Mouse (Mus musculus): ENCODE measurements around the gene Btnl1. TPM values are rescaled to one million over a fixed set of nuclear protein-coding genes. Genes with fewer than 3 reads are reported as not detected.

The Btnl1 gene
- polyA plus RNA-seq, 1 experiment from 2014 or later = 0.04 TPM

DNA sequence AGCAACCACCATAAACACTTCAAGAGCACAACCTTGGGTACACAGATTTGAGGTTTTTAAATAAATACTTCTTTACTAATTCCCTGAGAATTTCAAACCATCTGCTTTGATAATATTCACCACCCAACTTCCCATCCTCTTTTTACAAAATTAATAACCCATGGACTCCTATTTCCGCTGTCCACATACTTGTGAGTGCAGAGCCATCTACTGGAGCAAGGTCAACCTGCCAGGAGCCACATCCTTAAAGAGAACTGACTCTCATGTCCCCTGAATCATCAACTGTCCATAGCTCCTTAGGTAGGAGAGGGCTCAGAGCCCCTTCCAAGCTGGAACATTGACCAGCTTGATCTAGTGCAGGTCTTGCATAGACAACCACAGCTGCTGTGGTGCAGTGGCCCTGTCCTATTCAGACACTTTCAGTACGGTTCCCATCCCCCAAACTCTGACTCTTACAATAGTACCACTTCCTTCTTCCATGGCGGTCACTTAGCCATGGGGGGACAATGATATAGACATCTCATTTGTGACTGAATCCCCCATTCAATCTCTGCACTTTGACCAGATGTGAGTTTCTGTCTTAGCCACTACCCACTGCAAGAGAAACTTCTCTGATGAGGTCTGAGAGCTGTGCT lies 13.1 kb upstream of the Btnl1 start:
- no peaks in the 10 kb centered on the region for H3K4me1 ChIP-seq (replicated peaks; ENCODE audit: control insufficient read depth, insufficient read depth)
- no peak overlapping the region for H3K27ac ChIP-seq (replicated peaks)
- DNase-seq (ENCODE audit: low spot score) = no peak
- H3K9me3 ChIP-seq (ENCODE audit: control insufficient read depth, low read length) = no peaks in the 10 kb centered on the region
- no peaks in the 10 kb centered on the region for H3K27me3 ChIP-seq (ENCODE audit: control insufficient read depth, insufficient read depth, low read length)
- no peak for ATAC-seq (ENCODE audit: low FRiP score, low TSS enrichment)
- peak; percentile 7; the same call in 1 of the 2 replicates for TF ChIP-seq CTCF (IDR thresholded peaks at IDR 0.05; ENCODE audit: low read depth)
- TF ChIP-seq EP300 (optimal IDR thresholded peaks at IDR 0.05) = no peak
- H3K36me3 ChIP-seq (ENCODE audit: control insufficient read depth, insufficient read depth, low read length) = no peaks in the 10 kb centered on the region
- no peak overlapping the region for H3K9ac ChIP-seq (ENCODE audit: low read length)
- WGBS = 75% methylated on average over 3 of the region's 3 CpGs
- no peak overlapping the region for H3K4me3 ChIP-seq (ENCODE audit: low read depth, low read length)
- no peak overlapping the region for H3K4me2 ChIP-seq (replicated peaks; ENCODE audit: low read depth)

DNA sequence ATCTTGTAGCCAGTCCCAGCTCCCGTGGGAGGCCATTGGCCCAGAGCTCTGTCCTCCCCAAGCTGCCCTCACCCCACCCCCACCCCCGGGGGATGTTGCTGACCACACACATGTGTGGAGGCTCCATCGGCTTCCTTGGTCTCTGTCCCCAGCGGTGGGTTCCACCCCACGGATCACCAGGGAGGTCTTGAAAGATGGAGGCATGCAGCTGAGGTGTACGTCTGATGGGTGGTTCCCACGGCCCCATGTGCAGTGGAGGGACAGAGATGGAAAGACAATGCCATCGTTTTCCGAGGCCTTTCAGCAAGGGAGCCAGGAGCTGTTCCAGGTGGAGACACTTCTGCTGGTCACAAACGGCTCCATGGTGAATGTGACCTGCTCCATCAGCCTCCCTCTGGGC lies 11.9 kb upstream of the Btnl1 start:
- no peaks in the 10 kb centered on the region for H3K4me1 ChIP-seq (replicated peaks; ENCODE audit: control insufficient read depth, insufficient read depth)
- H3K27ac ChIP-seq (replicated peaks) = no peak overlapping the region
- 75% methylated on average over 10 of the region's 10 CpGs for WGBS
- DNase-seq (ENCODE audit: low spot score) (no peak), ATAC-seq (ENCODE audit: low FRiP score, low TSS enrichment) (no peak)
- no peaks in the 10 kb centered on the region for H3K27me3 ChIP-seq (ENCODE audit: control insufficient read depth, insufficient read depth, low read length)
- TF ChIP-seq CTCF (IDR thresholded peaks at IDR 0.05; ENCODE audit: low read depth) = no peak
- no peak for TF ChIP-seq EP300 (optimal IDR thresholded peaks at IDR 0.05)
- H3K9ac ChIP-seq (ENCODE audit: low read length) = no peak overlapping the region
- no peak overlapping the region for H3K4me3 ChIP-seq (ENCODE audit: low read depth, low read length)
- no peaks in the 10 kb centered on the region for H3K36me3 ChIP-seq (ENCODE audit: control insufficient read depth, insufficient read depth, low read length)
- no peak overlapping the region for H3K4me2 ChIP-seq (replicated peaks; ENCODE audit: low read depth)
- no peaks in the 10 kb centered on the region for H3K9me3 ChIP-seq (ENCODE audit: control insufficient read depth, low read length)

DNA sequence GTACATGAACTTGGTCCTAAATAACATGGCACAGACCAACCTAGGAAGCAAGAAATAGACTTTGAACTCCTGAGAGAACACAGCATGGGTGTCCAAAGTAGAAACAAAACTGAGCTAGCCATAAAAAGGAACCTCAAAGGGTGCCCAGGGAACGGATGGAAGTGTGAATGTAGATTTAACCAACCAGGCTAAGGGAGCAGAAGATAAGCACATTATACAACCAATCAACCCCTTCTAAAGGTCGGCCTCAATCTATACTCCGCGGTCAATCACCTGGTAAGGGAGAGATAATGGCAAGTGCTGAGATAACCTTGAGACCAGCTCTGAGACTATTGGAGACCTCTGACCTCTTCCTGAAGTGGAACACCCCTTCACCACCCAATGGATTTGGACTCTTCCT lies 6.4 kb upstream of the Btnl1 start:
- no peaks in the 10 kb centered on the region for H3K36me3 ChIP-seq (ENCODE audit: control insufficient read depth, insufficient read depth, low read length)
- no peak overlapping the region for H3K4me3 ChIP-seq (ENCODE audit: low read depth, low read length)
- H3K27ac ChIP-seq (replicated peaks) = no peak overlapping the region
- ATAC-seq (ENCODE audit: low FRiP score, low TSS enrichment) (no peak), DNase-seq (ENCODE audit: low spot score) (no peak)
- H3K9ac ChIP-seq (ENCODE audit: low read length) = no peak overlapping the region
- H3K27me3 ChIP-seq (ENCODE audit: control insufficient read depth, insufficient read depth, low read length) = no peaks in the 10 kb centered on the region
- H3K9me3 ChIP-seq (ENCODE audit: control insufficient read depth, low read length) = no peaks in the 10 kb centered on the region
- 49% methylated on average over 4 of the region's 4 CpGs for WGBS
- H3K4me2 ChIP-seq (replicated peaks; ENCODE audit: low read depth) = no peak overlapping the region
- TF ChIP-seq EP300 (optimal IDR thresholded peaks at IDR 0.05) (no peak), CTCF (IDR thresholded peaks at IDR 0.05; ENCODE audit: low read depth) (no peak)
- no peaks in the 10 kb centered on the region for H3K4me1 ChIP-seq (replicated peaks; ENCODE audit: control insufficient read depth, insufficient read depth)

DNA sequence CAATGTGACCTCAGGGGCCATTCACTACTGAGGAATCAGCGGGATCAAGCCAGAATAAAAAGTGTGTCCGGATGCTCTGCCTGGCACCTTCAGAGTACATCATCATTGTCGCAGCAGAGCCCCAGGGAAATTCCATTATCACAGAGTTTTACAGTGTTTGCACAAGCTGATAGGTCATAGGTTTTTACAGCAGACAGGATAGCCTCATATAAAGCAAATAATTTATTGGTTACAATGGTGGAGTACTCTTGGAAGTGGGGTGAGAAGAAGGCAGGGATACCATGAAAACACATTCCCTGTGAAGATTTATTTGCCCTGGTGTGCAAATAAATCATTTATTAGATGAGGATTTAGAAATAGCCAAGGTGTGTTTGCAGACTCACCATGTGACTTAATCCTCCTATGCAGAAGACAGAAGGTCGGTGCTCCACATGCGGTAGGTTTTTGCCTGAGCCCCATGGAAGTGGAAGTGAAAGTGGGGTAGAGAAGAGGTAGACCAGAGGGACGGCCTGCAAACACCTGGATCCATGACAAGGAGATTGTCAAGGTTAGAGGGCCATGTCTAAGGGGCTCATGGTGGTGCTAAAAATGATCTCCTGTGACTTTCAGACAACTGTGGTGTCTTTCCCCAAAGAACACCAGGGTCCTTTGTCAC lies 3.8 kb upstream of the Btnl1 start:
- Histone ChIP-seq H3K9me3 (ENCODE audit: control insufficient read depth, low read length) (no peaks in the 10 kb centered on the region), H3K4me3 (ENCODE audit: low read depth, low read length) (no peak overlapping the region), H3K9ac (ENCODE audit: low read length) (no peak overlapping the region), H3K4me2 (replicated peaks; ENCODE audit: low read depth) (no peak overlapping the region), H3K27ac (replicated peaks) (no peak overlapping the region), H3K36me3 (ENCODE audit: control insufficient read depth, insufficient read depth, low read length) (no peaks in the 10 kb centered on the region), H3K27me3 (ENCODE audit: control insufficient read depth, insufficient read depth, low read length) (no peaks in the 10 kb centered on the region), H3K4me1 (replicated peaks; ENCODE audit: control insufficient read depth, insufficient read depth) (no peaks in the 10 kb centered on the region)
- no peak for TF ChIP-seq CTCF (IDR thresholded peaks at IDR 0.05; ENCODE audit: low read depth)
- no peak for TF ChIP-seq EP300 (optimal IDR thresholded peaks at IDR 0.05)
- WGBS = 52% methylated on average over 6 of the region's 6 CpGs
- DNase-seq (ENCODE audit: low spot score) (no peak), ATAC-seq (ENCODE audit: low FRiP score, low TSS enrichment) (no peak)

DNA sequence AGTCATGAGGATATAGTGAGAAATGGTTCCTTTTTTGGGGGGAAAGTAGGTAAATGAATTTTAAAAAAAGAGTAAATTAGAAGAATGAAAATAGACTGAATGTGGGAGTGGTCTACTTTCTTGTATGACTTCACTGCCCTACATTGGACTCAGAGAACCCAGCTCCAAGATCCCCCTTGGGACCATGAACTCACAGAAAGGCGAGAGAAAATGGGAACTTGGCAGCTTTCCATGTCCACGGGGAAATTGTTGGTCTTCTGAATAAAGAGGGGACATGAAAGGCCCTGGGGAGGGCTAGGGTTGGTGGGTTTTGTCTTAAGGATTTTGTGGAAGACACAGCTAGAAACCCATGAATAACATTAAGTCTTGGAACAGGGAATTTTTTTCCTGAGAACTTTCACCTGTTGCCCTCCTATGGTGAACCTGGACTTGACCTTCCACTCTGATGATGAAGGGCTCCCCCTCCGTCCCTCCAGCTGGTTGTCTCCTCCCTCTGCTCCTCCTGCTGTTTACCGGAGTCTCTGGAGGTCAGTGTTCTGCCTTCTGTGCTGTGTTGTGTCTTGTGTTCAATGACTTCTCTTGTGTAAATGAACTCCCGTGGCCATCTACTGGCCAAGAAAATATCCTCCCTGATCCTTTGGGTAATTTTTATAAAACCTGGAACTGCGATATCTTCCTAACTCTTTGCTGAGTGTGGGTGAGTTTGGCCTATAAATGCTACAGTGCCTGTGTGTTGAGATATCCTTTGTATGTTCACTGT lies 698 bp downstream of the Btnl1 start:
- ATAC-seq (ENCODE audit: low FRiP score, low TSS enrichment) = no peak
- Histone ChIP-seq H3K9ac (ENCODE audit: low read length) (no peak overlapping the region), H3K27me3 (ENCODE audit: control insufficient read depth, insufficient read depth, low read length) (no peaks in the 10 kb centered on the region), H3K9me3 (ENCODE audit: control insufficient read depth, low read length) (no peaks in the 10 kb centered on the region), H3K27ac (replicated peaks) (no peak overlapping the region), H3K4me3 (ENCODE audit: low read depth, low read length) (no peak overlapping the region), H3K4me2 (replicated peaks; ENCODE audit: low read depth) (no peak overlapping the region), H3K4me1 (replicated peaks; ENCODE audit: control insufficient read depth, insufficient read depth) (no peaks in the 10 kb centered on the region), H3K36me3 (ENCODE audit: control insufficient read depth, insufficient read depth, low read length) (no peaks in the 10 kb centered on the region)
- TF ChIP-seq CTCF (IDR thresholded peaks at IDR 0.05; ENCODE audit: low read depth) = peak; percentile 16; the same call in 1 of the 2 replicates
- TF ChIP-seq EP300 (optimal IDR thresholded peaks at IDR 0.05) = no peak
- 52% methylated on average over 6 of the region's 6 CpGs for WGBS
- DNase-seq (ENCODE audit: low spot score) = no peak

DNA sequence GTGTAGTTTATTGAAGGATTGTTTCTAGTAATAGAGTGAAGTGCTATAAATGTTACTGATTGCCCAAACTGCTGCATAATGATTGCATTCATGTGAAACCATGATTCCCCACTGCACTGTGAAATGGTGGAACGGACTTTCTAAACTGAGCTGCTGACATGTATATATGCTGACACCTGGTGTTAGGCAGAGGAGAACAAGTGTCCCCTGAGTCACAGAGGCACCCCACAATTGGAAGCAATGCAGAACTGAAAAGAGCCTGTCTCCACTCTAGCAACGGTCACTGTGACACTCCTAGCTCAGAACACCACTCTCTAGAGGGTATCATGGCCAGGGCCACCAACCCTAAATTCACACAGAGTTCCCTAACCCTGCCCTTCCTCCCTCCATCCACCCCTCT lies 1.8 kb downstream of the Btnl1 start:
- TF ChIP-seq CTCF (IDR thresholded peaks at IDR 0.05; ENCODE audit: low read depth) (no peak), EP300 (optimal IDR thresholded peaks at IDR 0.05) (no peak)
- Histone ChIP-seq H3K4me1 (replicated peaks; ENCODE audit: control insufficient read depth, insufficient read depth) (no peaks in the 10 kb centered on the region), H3K27ac (replicated peaks) (no peak overlapping the region), H3K4me2 (replicated peaks; ENCODE audit: low read depth) (no peak overlapping the region), H3K36me3 (ENCODE audit: control insufficient read depth, insufficient read depth, low read length) (no peaks in the 10 kb centered on the region), H3K4me3 (ENCODE audit: low read depth, low read length) (no peak overlapping the region), H3K9me3 (ENCODE audit: control insufficient read depth, low read length) (no peaks in the 10 kb centered on the region), H3K27me3 (ENCODE audit: control insufficient read depth, insufficient read depth, low read length) (no peaks in the 10 kb centered on the region), H3K9ac (ENCODE audit: low read length) (no peak overlapping the region)
- ATAC-seq (ENCODE audit: low FRiP score, low TSS enrichment) = no peak
- WGBS = 80% methylated on average over 2 of the region's 2 CpGs
- no peak for DNase-seq (ENCODE audit: low spot score)

Data from stomach, postnatal 0 days (tissue).